Mouse (Mus musculus): ENCODE data around the gene Map10. TPM values are rescaled to one million over a fixed set of nuclear protein-coding genes. Genes with fewer than 3 reads are reported as not detected.

The Map10 gene
- total and polyA plus RNA-seq, 2 experiments from 2014 or later = 6.9 to 11.0 TPM

- no peak overlapping the region for H3K9ac ChIP-seq (replicated peaks; ENCODE audit: low read length, poor library complexity, severe bottlenecking)
- no peaks in the 10 kb centered on the region for H3K27me3 ChIP-seq (ENCODE audit: insufficient read depth, low read length)
- H3K9me3 ChIP-seq (ENCODE audit: low read length) = no peaks in the 10 kb centered on the region
- H3K36me3 ChIP-seq (ENCODE audit: insufficient read depth, low read length) = no peaks in the 10 kb centered on the region
- ATAC-seq (ENCODE audit: low FRiP score) (no peak), DNase-seq (ENCODE audit: low spot score) (no peak)
- no peaks in the 10 kb centered on the region for H3K4me1 ChIP-seq (ENCODE audit: insufficient read depth, low read length)
- H3K4me2 ChIP-seq (ENCODE audit: low read depth, low read length, poor library complexity, severe bottlenecking) = no peak overlapping the region
- WGBS = 75% methylated on average over 9 of the region's 9 CpGs
- H3K27ac ChIP-seq (ENCODE audit: low read depth, low read length) = no peak overlapping the region
- H3K4me3 ChIP-seq (ENCODE audit: low read depth, low read length) = no peak overlapping the region
- no peak for TF ChIP-seq CTCF (IDR thresholded peaks at IDR 0.05)
Observed at GRCm38 (mm10) chr8:125686221-125686865, 16.7 kb downstream of the Map10 start.

GRCm38 (mm10) chr8:125690166-125690915 is 20.7 kb downstream of the Map10 start:
- WGBS = 30% methylated on average over 15 of the region's 15 CpGs
- DNase-seq (ENCODE audit: low spot score) = peak; percentile 56

GRCm38 (mm10) chr8:125690961-125691360 is 21.3 kb downstream of the Map10 start:
- Histone ChIP-seq H3K4me3 (ENCODE audit: low read depth, low read length) (no peak overlapping the region), H3K27ac (ENCODE audit: low read depth, low read length) (no peak overlapping the region), H3K9ac (replicated peaks; ENCODE audit: low read length, poor library complexity, severe bottlenecking) (no peak overlapping the region), H3K36me3 (ENCODE audit: insufficient read depth, low read length) (no peaks in the 10 kb centered on the region), H3K4me1 (ENCODE audit: insufficient read depth, low read length) (no peaks in the 10 kb centered on the region), H3K4me2 (ENCODE audit: low read depth, low read length, poor library complexity, severe bottlenecking) (no peak overlapping the region), H3K27me3 (ENCODE audit: insufficient read depth, low read length) (no peaks in the 10 kb centered on the region), H3K9me3 (ENCODE audit: low read length) (no peaks in the 10 kb centered on the region)
- 78% methylated on average over 3 of the region's 3 CpGs for WGBS
- TF ChIP-seq CTCF (IDR thresholded peaks at IDR 0.05) = no peak
- DNase-seq (ENCODE audit: low spot score) (no peak), ATAC-seq (ENCODE audit: low FRiP score) (no peak)

More at GRCm38 (mm10) chr8:125690166-125690915, 20.7 kb downstream of the Map10 start:
- ATAC-seq (ENCODE audit: low FRiP score) = no peak
- H3K27me3 ChIP-seq (ENCODE audit: insufficient read depth, low read length) = no peaks in the 10 kb centered on the region
- H3K9me3 ChIP-seq (ENCODE audit: low read length) = no peaks in the 10 kb centered on the region
- H3K4me2 ChIP-seq (ENCODE audit: low read depth, low read length, poor library complexity, severe bottlenecking) = no peak overlapping the region
- no peaks in the 10 kb centered on the region for H3K4me1 ChIP-seq (ENCODE audit: insufficient read depth, low read length)
- H3K9ac ChIP-seq (replicated peaks; ENCODE audit: low read length, poor library complexity, severe bottlenecking) = no peak overlapping the region
- no peaks in the 10 kb centered on the region for H3K36me3 ChIP-seq (ENCODE audit: insufficient read depth, low read length)
- H3K27ac ChIP-seq (ENCODE audit: low read depth, low read length) = no peak overlapping the region
- no peak for TF ChIP-seq CTCF (IDR thresholded peaks at IDR 0.05)
- no peak overlapping the region for H3K4me3 ChIP-seq (ENCODE audit: low read depth, low read length)

- H3K9me3 ChIP-seq (ENCODE audit: low read length) = no peaks in the 10 kb centered on the region
- no peak overlapping the region for H3K4me3 ChIP-seq (ENCODE audit: low read depth, low read length)
- no peak for ATAC-seq (ENCODE audit: low FRiP score)
- H3K27me3 ChIP-seq (ENCODE audit: insufficient read depth, low read length) = no peaks in the 10 kb centered on the region
- no peaks in the 10 kb centered on the region for H3K36me3 ChIP-seq (ENCODE audit: insufficient read depth, low read length)
- H3K4me2 ChIP-seq (ENCODE audit: low read depth, low read length, poor library complexity, severe bottlenecking) = no peak overlapping the region
- no peak overlapping the region for H3K27ac ChIP-seq (ENCODE audit: low read depth, low read length)
- DNase-seq (ENCODE audit: low spot score) = peak; percentile 76
- no peak for TF ChIP-seq CTCF (IDR thresholded peaks at IDR 0.05)
- 46% methylated on average over 5 of the region's 5 CpGs for WGBS
- no peak overlapping the region for H3K9ac ChIP-seq (replicated peaks; ENCODE audit: low read length, poor library complexity, severe bottlenecking)
- no peaks in the 10 kb centered on the region for H3K4me1 ChIP-seq (ENCODE audit: insufficient read depth, low read length)
Observed at GRCm38 (mm10) chr8:125692447-125692846, 22.8 kb downstream of the Map10 start.

- Histone ChIP-seq H3K36me3 (ENCODE audit: insufficient read depth, low read length) (no peaks in the 10 kb centered on the region), H3K9me3 (ENCODE audit: low read length) (no peaks in the 10 kb centered on the region), H3K4me1 (ENCODE audit: insufficient read depth, low read length) (no peaks in the 10 kb centered on the region), H3K9ac (replicated peaks; ENCODE audit: low read length, poor library complexity, severe bottlenecking) (no peak overlapping the region), H3K4me3 (ENCODE audit: low read depth, low read length) (no peak overlapping the region), H3K27me3 (ENCODE audit: insufficient read depth, low read length) (no peaks in the 10 kb centered on the region), H3K4me2 (ENCODE audit: low read depth, low read length, poor library complexity, severe bottlenecking) (no peak overlapping the region), H3K27ac (ENCODE audit: low read depth, low read length) (no peak overlapping the region)
- DNase-seq (ENCODE audit: low spot score) (no peak), ATAC-seq (ENCODE audit: low FRiP score) (no peak)
- TF ChIP-seq CTCF (IDR thresholded peaks at IDR 0.05) = no peak
- 91% methylated on average over 3 of the region's 3 CpGs for WGBS
Observed at GRCm38 (mm10) chr8:125693197-125693596, 23.6 kb downstream of the Map10 start.

GRCm38 (mm10) chr8:125695951-125696350 is 26.3 kb downstream of the Map10 start:
- ATAC-seq (ENCODE audit: low FRiP score) (no peak), DNase-seq (ENCODE audit: low spot score) (no peak)
- no peaks in the 10 kb centered on the region for H3K9me3 ChIP-seq (ENCODE audit: low read length)
- TF ChIP-seq CTCF (IDR thresholded peaks at IDR 0.05) = no peak
- no peaks in the 10 kb centered on the region for H3K27me3 ChIP-seq (ENCODE audit: insufficient read depth, low read length)
- H3K9ac ChIP-seq (replicated peaks; ENCODE audit: low read length, poor library complexity, severe bottlenecking) = no peak overlapping the region
- no peaks in the 10 kb centered on the region for H3K4me1 ChIP-seq (ENCODE audit: insufficient read depth, low read length)
- H3K27ac ChIP-seq (ENCODE audit: low read depth, low read length) = no peak overlapping the region
- no peak overlapping the region for H3K4me2 ChIP-seq (ENCODE audit: low read depth, low read length, poor library complexity, severe bottlenecking)
- H3K4me3 ChIP-seq (ENCODE audit: low read depth, low read length) = no peak overlapping the region
- WGBS = 82% methylated on average over 6 of the region's 6 CpGs
- no peaks in the 10 kb centered on the region for H3K36me3 ChIP-seq (ENCODE audit: insufficient read depth, low read length)
